Comparison of ENCODE assay signal across 15 mouse cellular contexts in genomic region chr4:82916678-82917050, GRCm38 (mm10). TPM values are rescaled to one million over a fixed set of nuclear protein-coding genes. Genes with fewer than 3 reads are reported as not detected.
DNase-seq lines count a peak whose midpoint lies in the region; ATAC-seq lines count a peak whose summit lies in the region.
"Had no signal": no experiment of that assay in that cellular context is flagged by ENCODE, and none has a peak within 500 bp of the region (broad histone marks: within the 10 kb centered on the region; RNA-seq: fewer than 3 reads in every experiment).

No protein-coding gene starts in this region.

- DNase-seq in embryonic facial prominence, embryonic 14.5 days (ENCODE audit: low spot score), result no peak
- DNase-seq in embryonic facial prominence, embryonic 10.5 days (ENCODE audit: low spot score), result no peak
- no peak for DNase-seq in forebrain, embryonic 11.5 days (ENCODE audit: low spot score)
- no peak for DNase-seq in adipocyte (ENCODE audit: low spot score)
- DNase-seq in yolk sac, embryonic 10.5 days (ENCODE audit: low spot score), result no peak
- DNase-seq in c-Kit-positive CD71-positive TER-119-positive erythroid progenitor cells, embryonic 14.5 days (ENCODE audit: low spot score), result no peak
- DNase-seq: kidney, adult 11 months; kidney, postnatal 36 days; lung, postnatal 14 days had no signal

- H3K36me3 ChIP-seq in embryonic facial prominence, embryonic 14.5 days (ENCODE audit: control insufficient read depth, insufficient read depth, low read length), result peaks cover 19% of the 10 kb centered on the region
- H3K36me3 ChIP-seq in embryonic facial prominence, embryonic 10.5 days (replicated peaks), result peaks cover 42% of the 10 kb centered on the region
- H3K36me3 ChIP-seq in forebrain, embryonic 11.5 days (ENCODE audit: control insufficient read depth, insufficient read depth, low read length), result no peaks in the 10 kb centered on the region
- H3K36me3 ChIP-seq in hindbrain, embryonic 12.5 days, result no peaks in the 10 kb centered on the region
- H3K36me3 ChIP-seq in midbrain, embryonic 15.5 days (replicated peaks), result no peaks in the 10 kb centered on the region

- no peak overlapping the region for H3K27ac ChIP-seq in embryonic facial prominence, embryonic 14.5 days (replicated peaks; ENCODE audit: low read depth, low read length)
- H3K27ac ChIP-seq in embryonic facial prominence, embryonic 10.5 days (replicated peaks), result no peak overlapping the region
- H3K27ac ChIP-seq in forebrain, embryonic 11.5 days (ENCODE audit: low read depth, low read length), result peak overlapping the region; percentile 74; the same call in 1 of the 2 replicates
- peak overlapping the region; percentile 56; the same call in 1 of the 2 replicates for H3K27ac ChIP-seq in hindbrain, embryonic 12.5 days
- H3K27ac ChIP-seq in midbrain, embryonic 15.5 days, result peak overlapping the region; percentile 72
- H3K27ac ChIP-seq: limb, embryonic 12.5 days; liver, embryonic 14.5 days had no signal

- no peaks in the 10 kb centered on the region for H3K27me3 ChIP-seq in embryonic facial prominence, embryonic 14.5 days (replicated peaks; ENCODE audit: control insufficient read depth, insufficient read depth, low read length)
- no peaks in the 10 kb centered on the region for H3K27me3 ChIP-seq in embryonic facial prominence, embryonic 10.5 days (replicated peaks; ENCODE audit: low read depth, poor library complexity, severe bottlenecking)
- H3K27me3 ChIP-seq in forebrain, embryonic 11.5 days (ENCODE audit: control insufficient read depth, insufficient read depth, low read length), result no peaks in the 10 kb centered on the region
- no peaks in the 10 kb centered on the region for H3K27me3 ChIP-seq in hindbrain, embryonic 12.5 days
- H3K27me3 ChIP-seq in midbrain, embryonic 15.5 days (replicated peaks), result no peaks in the 10 kb centered on the region
- H3K27me3 ChIP-seq: heart, embryonic 12.5 days; limb, embryonic 12.5 days; Patski had no signal

- 0 out of 2 replicates have a peak overlapping the region, but pooled peaks have one; percentile 3 for H3K4me2 ChIP-seq in embryonic facial prominence, embryonic 14.5 days (ENCODE audit: low read depth, low read length)
- H3K4me2 ChIP-seq in forebrain, embryonic 11.5 days (ENCODE audit: low read depth, low read length, severe bottlenecking), result peak overlapping the region; percentile 35; the same call in 1 of the 2 replicates
- H3K4me2 ChIP-seq in hindbrain, embryonic 12.5 days (replicated peaks), result peak overlapping the region; percentile 43
- peak overlapping the region; percentile 46 for H3K4me2 ChIP-seq in midbrain, embryonic 15.5 days
- H3K4me2 ChIP-seq: heart, embryonic 12.5 days; limb, embryonic 12.5 days had no signal

- peaks cover 6% of the 10 kb centered on the region; the same call in 1 of the 2 replicates for H3K4me1 ChIP-seq in embryonic facial prominence, embryonic 14.5 days (ENCODE audit: control insufficient read depth, insufficient read depth, low read length)
- H3K4me1 ChIP-seq in embryonic facial prominence, embryonic 10.5 days, result peaks cover 9% of the 10 kb centered on the region; the same call in 1 of the 2 replicates
- peaks cover 16% of the 10 kb centered on the region; the same call in 1 of the 2 replicates for H3K4me1 ChIP-seq in forebrain, embryonic 11.5 days (replicated peaks; ENCODE audit: control insufficient read depth, insufficient read depth, low read length)
- peaks cover 19% of the 10 kb centered on the region for H3K4me1 ChIP-seq in hindbrain, embryonic 12.5 days
- peaks cover 20% of the 10 kb centered on the region for H3K4me1 ChIP-seq in midbrain, embryonic 15.5 days

- H3K4me3 ChIP-seq in embryonic facial prominence, embryonic 14.5 days (ENCODE audit: low read depth, low read length), result no peak overlapping the region
- no peak overlapping the region for H3K4me3 ChIP-seq in embryonic facial prominence, embryonic 10.5 days
- H3K4me3 ChIP-seq in forebrain, embryonic 11.5 days (ENCODE audit: low read depth, low read length), result no peak overlapping the region
- H3K4me3 ChIP-seq in hindbrain, embryonic 12.5 days, result no peak overlapping the region
- peak overlapping the region; percentile 12 for H3K4me3 ChIP-seq in midbrain, embryonic 15.5 days
- H3K4me3 ChIP-seq: heart, embryonic 12.5 days; limb, embryonic 12.5 days had no signal

- no peak overlapping the region for H3K9ac ChIP-seq in embryonic facial prominence, embryonic 14.5 days (ENCODE audit: low read depth, low read length)
- H3K9ac ChIP-seq in forebrain, embryonic 11.5 days (ENCODE audit: low read length), result no peak overlapping the region
- no peak overlapping the region for H3K9ac ChIP-seq in hindbrain, embryonic 12.5 days
- no peak overlapping the region; the same call in 1 of the 2 replicates for H3K9ac ChIP-seq in midbrain, embryonic 15.5 days
- H3K9ac ChIP-seq: heart, embryonic 12.5 days; limb, embryonic 12.5 days; liver, embryonic 14.5 days had no signal

- no peak for ATAC-seq in embryonic facial prominence, embryonic 14.5 days (ENCODE audit: low read depth)
- ATAC-seq in forebrain, embryonic 11.5 days (replicated peaks; ENCODE audit: low FRiP score), result peak; percentile 88
- ATAC-seq in hindbrain, embryonic 12.5 days (ENCODE audit: low FRiP score), result peak; percentile 75
- ATAC-seq in midbrain, embryonic 15.5 days (replicated peaks), result peak; percentile 65
- ATAC-seq: Patski had no signal

- H3K9me3 ChIP-seq in embryonic facial prominence, embryonic 14.5 days (ENCODE audit: control insufficient read depth, low read length), result no peaks in the 10 kb centered on the region
- no peaks in the 10 kb centered on the region for H3K9me3 ChIP-seq in embryonic facial prominence, embryonic 10.5 days
- H3K9me3 ChIP-seq in forebrain, embryonic 11.5 days (ENCODE audit: control insufficient read depth, low read length), result no peaks in the 10 kb centered on the region
- no peaks in the 10 kb centered on the region for H3K9me3 ChIP-seq in hindbrain, embryonic 12.5 days (replicated peaks)
- H3K9me3 ChIP-seq in midbrain, embryonic 15.5 days, result no peaks in the 10 kb centered on the region
- H3K9me3 ChIP-seq: heart, embryonic 12.5 days; limb, embryonic 12.5 days had no signal

- WGBS in embryonic facial prominence, embryonic 14.5 days, result 50% methylated on average over 5 of the region's 5 CpGs
- 75% methylated on average over 5 of the region's 5 CpGs for WGBS in embryonic facial prominence, embryonic 10.5 days
- 25% methylated on average over 5 of the region's 5 CpGs for WGBS in forebrain, embryonic 11.5 days
- 18% methylated on average over 5 of the region's 5 CpGs for WGBS in hindbrain, embryonic 12.5 days
- 13% methylated on average over 5 of the region's 5 CpGs for WGBS in midbrain, embryonic 15.5 days

RNA-seq across cellular contexts. Expression of gene Cer1, which starts 31.7 kb away (rescaled TPM):
- polyA plus RNA-seq in embryonic facial prominence, embryonic 14.5 days (2014; fragmentation: Nextera tagmentation; extraction: Ambion mirVana), result 0.65 and 1.00 TPM in 2 replicates
- polyA plus RNA-seq in embryonic facial prominence, embryonic 10.5 days (2016; fragmentation: Nextera tagmentation; extraction: Ambion mirVana), result 0.14 TPM in 1 of 2 replicates, not detected in the other
- not detected in 2 replicates for polyA plus RNA-seq in forebrain, embryonic 11.5 days (2014; fragmentation: Nextera tagmentation; extraction: Ambion mirVana)
- 0.26 TPM in 1 of 2 replicates, not detected in the other for polyA plus RNA-seq in hindbrain, embryonic 12.5 days (2016; fragmentation: Nextera tagmentation; extraction: Ambion mirVana)
- not detected in 2 replicates for polyA plus RNA-seq in midbrain, embryonic 15.5 days (2015; fragmentation: Nextera tagmentation; extraction: Ambion mirVana)
- polyA plus RNA-seq: heart, embryonic 12.5 days; liver, embryonic 14.5 days; Patski had no signal

RNA-seq across cellular contexts. Expression of gene Zdhhc21, which starts 56.9 kb away (rescaled TPM):
- 13.4 and 15.1 TPM in 2 replicates for polyA plus RNA-seq in embryonic facial prominence, embryonic 14.5 days (2014; fragmentation: Nextera tagmentation; extraction: Ambion mirVana)
- polyA plus RNA-seq in embryonic facial prominence, embryonic 10.5 days (2016; fragmentation: Nextera tagmentation; extraction: Ambion mirVana), result 13.5 and 14.0 TPM in 2 replicates
- polyA plus RNA-seq in forebrain, embryonic 11.5 days (2014; fragmentation: Nextera tagmentation; extraction: Ambion mirVana), result 14.2 and 15.6 TPM in 2 replicates
- 20.2 and 22.4 TPM in 2 replicates for polyA plus RNA-seq in hindbrain, embryonic 12.5 days (2016; fragmentation: Nextera tagmentation; extraction: Ambion mirVana)
- polyA plus RNA-seq in midbrain, embryonic 15.5 days (2015; fragmentation: Nextera tagmentation; extraction: Ambion mirVana), result 16.9 and 18.8 TPM in 2 replicates

Comparison
In these comparisons a context has a peak if more than half of its experiments do, and no peak if none do; other contexts are left out.
1. H3K27ac ChIP-seq: peak in forebrain, embryonic 11.5 days (single experiment), hindbrain, embryonic 12.5 days (single experiment) and midbrain, embryonic 15.5 days (single experiment); none in embryonic facial prominence, embryonic 14.5 days (single experiment) and embryonic facial prominence, embryonic 10.5 days (single experiment).
2. Peak in every context shown above with its lines, with median percentiles within 50 percentile points of each other: H3K4me2 ChIP-seq.